Mouse (Mus musculus): ENCODE results near the gene Sucla2.

- TF ChIP-seq CTCF (IDR thresholded peaks at IDR 0.05; ENCODE audit: control insufficient read depth, insufficient read depth, insufficient read length) (no peak), USF1 (IDR thresholded peaks at IDR 0.05; ENCODE audit: low read depth) (no peak), MAX (IDR thresholded peaks at IDR 0.05) (no peak), FOSL1 (IDR thresholded peaks at IDR 0.05; ENCODE audit: insufficient read depth, low read length, poor library complexity, severe bottlenecking) (no peak), MYOG (IDR thresholded peaks at IDR 0.05; ENCODE audit: control insufficient read depth, extremely low read depth, insufficient read length) (no peak)
These were observed 21.9 kb downstream of the Sucla2 start for GRCm38 (mm10) chr14:73547034-73547433.

Measured in C2C12 (cell line).